Mouse (Mus musculus): ENCODE measurements at regions not wholly inside any gene's neighbourhood (a gene's known extent, or its start where the extent isn't known, plus 50 kb on each side); places are given as distances from the start of the nearest gene placed in this dataset.

DNA sequence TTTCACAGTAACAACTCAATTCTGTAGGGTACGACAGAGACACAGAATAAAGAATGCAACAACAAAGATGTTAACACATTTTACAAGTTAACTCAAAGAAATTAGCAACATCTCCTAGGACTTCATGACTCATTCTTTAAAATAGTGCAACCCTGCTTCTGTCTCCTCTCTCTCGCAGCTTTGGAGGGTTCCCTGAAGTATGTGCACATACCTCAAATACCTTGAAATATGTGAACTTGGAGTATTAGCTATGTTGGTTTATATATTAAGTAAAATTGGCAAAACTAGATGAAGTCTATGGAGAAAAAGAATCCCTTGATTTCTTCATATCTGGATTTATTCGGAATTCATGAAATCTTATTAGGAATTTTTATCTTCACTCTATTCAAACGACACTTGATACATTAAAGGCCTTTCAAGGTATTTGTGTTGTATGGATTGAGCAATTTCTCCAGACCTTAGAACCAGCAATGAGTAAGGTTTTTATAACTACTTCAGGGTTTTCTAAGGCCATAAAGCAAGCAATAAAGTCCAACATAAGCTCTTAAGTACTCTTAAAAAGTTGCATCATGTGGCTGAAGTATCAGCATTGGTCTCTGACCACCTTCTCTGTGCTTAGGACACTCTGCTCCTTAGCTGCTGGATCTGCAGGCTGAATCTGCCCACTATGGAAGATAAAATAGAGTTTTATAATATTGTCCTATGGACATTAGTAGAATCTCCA, 82.8 kb upstream of the Robo1 start:
- 78% methylated on average over 4 of the region's 4 CpGs for WGBS
- Histone ChIP-seq H3K36me3 (ENCODE audit: control insufficient read depth, insufficient read depth, low read length) (no peaks in the 10 kb centered on the region), H3K4me3 (replicated peaks; ENCODE audit: low read length) (no peak overlapping the region), H3K4me2 (ENCODE audit: low read depth, low read length) (no peak overlapping the region), H3K27ac (ENCODE audit: low read length) (no peak overlapping the region), H3K9ac (ENCODE audit: low read length) (no peak overlapping the region), H3K4me1 (ENCODE audit: control insufficient read depth, insufficient read depth, low read length) (no peaks in the 10 kb centered on the region), H3K27me3 (ENCODE audit: control insufficient read depth, insufficient read depth, low read length) (no peaks in the 10 kb centered on the region), H3K9me3 (replicated peaks; ENCODE audit: control insufficient read depth, low read length) (no peaks in the 10 kb centered on the region)
- ATAC-seq (ENCODE audit: insufficient read depth, low FRiP score): no peak

DNA sequence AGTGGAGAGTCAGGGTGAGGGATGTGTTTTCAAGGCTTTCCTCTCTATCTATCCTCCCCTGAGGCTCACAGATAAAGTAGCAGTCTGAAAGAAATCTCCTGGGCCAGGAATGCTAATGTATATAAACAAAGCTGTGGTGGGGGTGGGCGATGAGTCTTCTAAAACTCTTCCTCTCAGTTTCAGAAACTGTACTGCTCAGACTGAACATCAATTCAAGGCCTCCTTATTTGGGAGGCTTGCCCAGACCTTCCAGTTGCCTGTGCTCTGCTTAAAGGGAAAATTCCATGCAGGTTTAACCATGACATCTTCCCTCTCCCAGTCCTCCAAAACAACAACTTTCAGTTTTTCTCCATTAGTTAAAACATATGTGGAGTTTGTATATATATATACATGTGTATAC, 73.7 kb upstream of the Robo1 start:
- no peak overlapping the region for H3K4me2 ChIP-seq (ENCODE audit: low read depth, low read length)
- no peak overlapping the region for H3K9ac ChIP-seq (ENCODE audit: low read length)
- H3K4me1 ChIP-seq (ENCODE audit: control insufficient read depth, insufficient read depth, low read length): no peaks in the 10 kb centered on the region
- H3K36me3 ChIP-seq (ENCODE audit: control insufficient read depth, insufficient read depth, low read length): no peaks in the 10 kb centered on the region
- H3K9me3 ChIP-seq (replicated peaks; ENCODE audit: control insufficient read depth, low read length): no peaks in the 10 kb centered on the region
- no peaks in the 10 kb centered on the region for H3K27me3 ChIP-seq (ENCODE audit: control insufficient read depth, insufficient read depth, low read length)
- WGBS: 22% methylated on average over 1 of the region's 1 CpGs
- H3K4me3 ChIP-seq (replicated peaks; ENCODE audit: low read length): no peak overlapping the region
- no peak overlapping the region for H3K27ac ChIP-seq (ENCODE audit: low read length)
- no peak for ATAC-seq (ENCODE audit: insufficient read depth, low FRiP score)

DNA sequence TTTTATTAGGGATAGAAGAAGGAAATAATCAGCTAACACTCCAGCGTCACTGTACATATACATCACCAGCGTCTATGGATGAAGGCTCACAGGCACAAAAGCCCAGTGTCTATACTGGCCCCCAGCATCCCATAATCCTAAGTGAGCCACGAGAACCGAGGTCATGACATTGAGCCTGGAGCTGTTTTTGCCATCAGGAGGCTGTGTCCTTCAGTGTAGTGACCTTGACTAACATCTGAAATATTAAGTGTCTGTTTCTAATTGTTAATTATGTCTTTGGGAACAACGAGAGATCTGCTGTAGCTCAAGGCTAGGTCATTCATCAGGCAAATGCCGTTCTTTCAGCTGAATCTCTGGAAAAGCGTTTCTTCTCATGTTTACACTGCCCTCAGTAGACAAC, 68.5 kb upstream of the Robo1 start:
- Histone ChIP-seq H3K9me3 (replicated peaks; ENCODE audit: control insufficient read depth, low read length) (no peaks in the 10 kb centered on the region), H3K4me3 (replicated peaks; ENCODE audit: low read length) (no peak overlapping the region), H3K4me2 (ENCODE audit: low read depth, low read length) (no peak overlapping the region), H3K36me3 (ENCODE audit: control insufficient read depth, insufficient read depth, low read length) (no peaks in the 10 kb centered on the region), H3K9ac (ENCODE audit: low read length) (no peak overlapping the region), H3K4me1 (ENCODE audit: control insufficient read depth, insufficient read depth, low read length) (no peaks in the 10 kb centered on the region), H3K27ac (ENCODE audit: low read length) (no peak overlapping the region), H3K27me3 (ENCODE audit: control insufficient read depth, insufficient read depth, low read length) (no peaks in the 10 kb centered on the region)
- no peak for ATAC-seq (ENCODE audit: insufficient read depth, low FRiP score)
- WGBS: 54% methylated on average over 7 of the region's 7 CpGs

DNA sequence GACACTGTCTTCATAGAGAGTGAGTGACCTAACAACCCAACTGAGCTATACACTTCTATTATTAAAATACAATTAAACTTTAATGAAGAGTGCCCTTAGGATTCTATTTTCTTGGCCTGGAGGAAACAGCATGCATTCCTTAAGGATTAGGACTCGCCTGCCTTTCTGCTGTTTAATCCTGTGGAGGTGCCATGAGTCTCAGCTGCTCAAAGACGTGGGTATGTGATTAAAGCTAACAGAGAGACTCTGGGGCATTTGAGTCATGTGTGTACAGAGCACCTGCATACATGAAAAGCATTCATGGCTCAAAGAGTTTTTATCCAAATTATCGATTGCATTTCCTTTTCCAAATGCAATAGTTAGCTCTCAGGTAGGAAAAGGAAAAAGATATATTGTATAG, 51.7 kb upstream of the Robo1 start:
- no peaks in the 10 kb centered on the region for H3K4me1 ChIP-seq (ENCODE audit: control insufficient read depth, insufficient read depth, low read length)
- H3K4me3 ChIP-seq (replicated peaks; ENCODE audit: low read length): no peak overlapping the region
- no peaks in the 10 kb centered on the region for H3K36me3 ChIP-seq (ENCODE audit: control insufficient read depth, insufficient read depth, low read length)
- no peak overlapping the region for H3K9ac ChIP-seq (ENCODE audit: low read length)
- ATAC-seq (ENCODE audit: insufficient read depth, low FRiP score): no peak
- no peaks in the 10 kb centered on the region for H3K9me3 ChIP-seq (replicated peaks; ENCODE audit: control insufficient read depth, low read length)
- H3K4me2 ChIP-seq (ENCODE audit: low read depth, low read length): no peak overlapping the region
- 55% methylated on average over 3 of the region's 3 CpGs for WGBS
- H3K27ac ChIP-seq (ENCODE audit: low read length): no peak overlapping the region
- no peaks in the 10 kb centered on the region for H3K27me3 ChIP-seq (ENCODE audit: control insufficient read depth, insufficient read depth, low read length)

Measured in stomach, embryonic 16.5 days (tissue).